Mouse (Mus musculus): ENCODE measurements around the gene Frmd5. TPM values are rescaled to one million over a fixed set of nuclear protein-coding genes. Genes with fewer than 3 reads are reported as not detected.

The Frmd5 gene
- polyA plus RNA-seq, 1 experiment from 2014 or later, result 2.9 TPM

DNA sequence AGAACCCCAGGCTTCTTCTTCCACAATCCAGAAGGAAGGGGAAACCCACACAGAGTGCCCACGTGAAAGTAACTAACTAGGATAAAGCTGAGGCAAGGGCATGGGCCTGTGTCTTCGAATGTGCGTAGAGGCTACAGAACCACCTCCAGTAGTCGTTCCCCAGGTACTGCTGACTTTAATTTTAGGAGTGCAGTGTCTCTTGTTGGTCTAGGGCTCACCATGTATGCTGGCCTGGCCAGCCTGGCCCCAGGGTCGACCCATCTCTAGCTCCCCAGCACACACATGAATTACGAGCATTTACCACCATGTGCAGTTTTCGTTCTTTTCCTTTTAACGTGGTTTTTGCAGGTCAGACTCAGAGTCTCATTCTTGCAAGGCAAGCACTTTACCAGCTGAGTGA is 83.1 kb downstream of the Frmd5 start:
- no peak overlapping the region for H3K9ac ChIP-seq (ENCODE audit: low read length)
- no peak for ATAC-seq (ENCODE audit: insufficient number of reproducible peaks, low FRiP score, low TSS enrichment, low read depth)
- H3K9me3 ChIP-seq (ENCODE audit: control insufficient read depth, low read length), result no peaks in the 10 kb centered on the region
- 82% methylated on average over 8 of the region's 8 CpGs for WGBS
- H3K36me3 ChIP-seq (ENCODE audit: control insufficient read depth, insufficient read depth, low read length), result no peaks in the 10 kb centered on the region
- H3K4me2 ChIP-seq (ENCODE audit: low read depth, severe bottlenecking), result no peak overlapping the region
- no peaks in the 10 kb centered on the region for H3K27me3 ChIP-seq (ENCODE audit: control insufficient read depth, insufficient read depth, low read length)
- no peaks in the 10 kb centered on the region for H3K4me1 ChIP-seq (ENCODE audit: control insufficient read depth, insufficient read depth, low read length)
- peak; percentile 12 for DNase-seq (ENCODE audit: low spot score)
- no peak overlapping the region for H3K4me3 ChIP-seq (ENCODE audit: low read depth, low read length)
- no peak overlapping the region for H3K27ac ChIP-seq (replicated peaks; ENCODE audit: low read depth, low read length)

DNA sequence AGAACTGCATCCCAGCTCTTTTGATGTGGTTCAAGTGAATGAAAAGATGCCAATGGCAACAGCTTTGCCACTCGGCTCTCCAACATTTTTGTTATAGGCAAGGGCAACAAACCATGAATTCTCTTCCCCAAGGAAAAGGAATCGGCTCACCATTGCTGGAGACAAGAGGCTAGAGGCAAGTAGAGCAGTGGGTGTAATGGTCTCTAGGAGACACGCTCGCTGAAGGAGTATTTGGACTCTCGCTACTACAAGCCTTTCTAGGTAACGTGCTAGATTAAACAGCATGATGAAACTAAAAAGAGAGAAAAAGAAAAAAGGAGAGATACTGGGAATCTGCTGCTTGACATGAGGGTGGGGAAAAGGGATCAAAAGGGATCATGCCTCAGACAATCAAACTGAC is 87.9 kb downstream of the Frmd5 start:
- no peaks in the 10 kb centered on the region for H3K27me3 ChIP-seq (ENCODE audit: control insufficient read depth, insufficient read depth, low read length)
- H3K36me3 ChIP-seq (ENCODE audit: control insufficient read depth, insufficient read depth, low read length), result no peaks in the 10 kb centered on the region
- no peak overlapping the region for H3K4me2 ChIP-seq (ENCODE audit: low read depth, severe bottlenecking)
- WGBS, result 90% methylated on average over 6 of the region's 6 CpGs
- no peak overlapping the region for H3K4me3 ChIP-seq (ENCODE audit: low read depth, low read length)
- H3K9me3 ChIP-seq (ENCODE audit: control insufficient read depth, low read length), result no peaks in the 10 kb centered on the region
- no peak for DNase-seq (ENCODE audit: low spot score)
- no peak for ATAC-seq (ENCODE audit: insufficient number of reproducible peaks, low FRiP score, low TSS enrichment, low read depth)
- H3K9ac ChIP-seq (ENCODE audit: low read length), result no peak overlapping the region
- no peaks in the 10 kb centered on the region for H3K4me1 ChIP-seq (ENCODE audit: control insufficient read depth, insufficient read depth, low read length)
- H3K27ac ChIP-seq (replicated peaks; ENCODE audit: low read depth, low read length), result no peak overlapping the region

DNA sequence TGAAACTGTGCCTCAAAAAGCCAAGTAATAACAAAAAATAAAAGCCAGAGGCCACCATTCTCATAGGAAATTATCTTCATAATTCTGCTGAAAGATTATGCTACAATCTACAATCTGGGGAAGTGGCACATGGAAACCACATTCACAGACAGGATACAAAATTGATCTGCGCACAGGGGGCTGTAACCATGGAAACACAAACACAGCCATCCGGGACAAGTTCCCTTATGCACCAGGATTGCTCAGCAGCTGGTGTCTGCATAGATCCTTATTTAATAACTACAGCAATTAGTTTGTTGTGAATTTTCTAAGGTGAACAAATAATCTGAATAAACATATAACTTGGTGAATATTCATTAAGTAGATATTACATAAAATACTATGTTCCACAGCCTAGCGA is 89.8 kb downstream of the Frmd5 start:
- WGBS, result 78% methylated on average over 3 of the region's 3 CpGs
- no peak overlapping the region for H3K4me3 ChIP-seq (ENCODE audit: low read depth, low read length)
- no peak overlapping the region for H3K9ac ChIP-seq (ENCODE audit: low read length)
- no peak overlapping the region for H3K4me2 ChIP-seq (ENCODE audit: low read depth, severe bottlenecking)
- H3K9me3 ChIP-seq (ENCODE audit: control insufficient read depth, low read length), result no peaks in the 10 kb centered on the region
- H3K4me1 ChIP-seq (ENCODE audit: control insufficient read depth, insufficient read depth, low read length), result no peaks in the 10 kb centered on the region
- no peaks in the 10 kb centered on the region for H3K27me3 ChIP-seq (ENCODE audit: control insufficient read depth, insufficient read depth, low read length)
- no peaks in the 10 kb centered on the region for H3K36me3 ChIP-seq (ENCODE audit: control insufficient read depth, insufficient read depth, low read length)
- no peak overlapping the region for H3K27ac ChIP-seq (replicated peaks; ENCODE audit: low read depth, low read length)
- DNase-seq (ENCODE audit: low spot score) (no peak), ATAC-seq (ENCODE audit: insufficient number of reproducible peaks, low FRiP score, low TSS enrichment, low read depth) (no peak)

DNA sequence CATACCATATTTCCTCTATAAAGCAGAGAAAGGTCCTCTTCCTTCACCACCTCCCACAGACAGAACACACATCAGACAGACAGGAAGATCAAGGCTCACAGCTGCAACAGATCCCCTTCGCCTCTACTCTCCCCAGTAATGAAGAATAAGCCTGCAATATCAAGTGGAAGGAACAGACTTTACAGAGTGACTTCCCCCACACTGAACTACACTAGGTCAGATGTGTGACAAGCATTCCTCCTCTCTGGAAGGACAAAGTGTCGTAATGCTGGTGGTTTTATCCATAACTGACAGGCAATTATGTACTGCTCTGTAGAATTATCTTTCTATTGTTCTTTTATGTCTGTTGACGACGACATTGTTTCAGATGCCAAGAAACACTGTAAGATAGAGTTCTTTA is 93.3 kb downstream of the Frmd5 start:
- no peaks in the 10 kb centered on the region for H3K4me1 ChIP-seq (ENCODE audit: control insufficient read depth, insufficient read depth, low read length)

GRCm38 (mm10) chr2:121711748-121712384 is 95.0 kb downstream of the Frmd5 start:
- ATAC-seq (ENCODE audit: insufficient number of reproducible peaks, low FRiP score, low TSS enrichment, low read depth) (peak; percentile 35; the same call in 1 of the 2 replicates), DNase-seq (ENCODE audit: low spot score) (no peak)
- no peaks in the 10 kb centered on the region for H3K9me3 ChIP-seq (ENCODE audit: control insufficient read depth, low read length)
- no peak overlapping the region for H3K9ac ChIP-seq (ENCODE audit: low read length)
- H3K4me2 ChIP-seq (ENCODE audit: low read depth, severe bottlenecking), result no peak overlapping the region
- 26% methylated on average over 9 of the region's 9 CpGs for WGBS
- H3K27me3 ChIP-seq (ENCODE audit: control insufficient read depth, insufficient read depth, low read length), result no peaks in the 10 kb centered on the region
- no peaks in the 10 kb centered on the region for H3K4me1 ChIP-seq (ENCODE audit: control insufficient read depth, insufficient read depth, low read length)
- H3K36me3 ChIP-seq (ENCODE audit: control insufficient read depth, insufficient read depth, low read length), result no peaks in the 10 kb centered on the region
- H3K4me3 ChIP-seq (ENCODE audit: low read depth, low read length), result no peak overlapping the region
- H3K27ac ChIP-seq (replicated peaks; ENCODE audit: low read depth, low read length), result no peak overlapping the region

More for the DNA sequence above, 93.3 kb downstream of the Frmd5 start:
- Histone ChIP-seq H3K9me3 (ENCODE audit: control insufficient read depth, low read length) (no peaks in the 10 kb centered on the region), H3K27me3 (ENCODE audit: control insufficient read depth, insufficient read depth, low read length) (no peaks in the 10 kb centered on the region), H3K36me3 (ENCODE audit: control insufficient read depth, insufficient read depth, low read length) (no peaks in the 10 kb centered on the region), H3K27ac (replicated peaks; ENCODE audit: low read depth, low read length) (no peak overlapping the region), H3K9ac (ENCODE audit: low read length) (no peak overlapping the region), H3K4me2 (ENCODE audit: low read depth, severe bottlenecking) (no peak overlapping the region), H3K4me3 (ENCODE audit: low read depth, low read length) (no peak overlapping the region)
- WGBS, result 87% methylated on average over 4 of the region's 4 CpGs
- ATAC-seq (ENCODE audit: insufficient number of reproducible peaks, low FRiP score, low TSS enrichment, low read depth) (no peak), DNase-seq (ENCODE audit: low spot score) (no peak)

- H3K4me2 ChIP-seq (ENCODE audit: low read depth, severe bottlenecking), result no peak overlapping the region
- no peak overlapping the region for H3K4me3 ChIP-seq (ENCODE audit: low read depth, low read length)
- no peaks in the 10 kb centered on the region for H3K36me3 ChIP-seq (ENCODE audit: control insufficient read depth, insufficient read depth, low read length)
- no peak for DNase-seq (ENCODE audit: low spot score)
- H3K4me1 ChIP-seq (ENCODE audit: control insufficient read depth, insufficient read depth, low read length), result no peaks in the 10 kb centered on the region
- no peak overlapping the region for H3K27ac ChIP-seq (replicated peaks; ENCODE audit: low read depth, low read length)
- WGBS, result 81% methylated on average over 4 of the region's 4 CpGs
- ATAC-seq (ENCODE audit: insufficient number of reproducible peaks, low FRiP score, low TSS enrichment, low read depth), result no peak
- no peaks in the 10 kb centered on the region for H3K9me3 ChIP-seq (ENCODE audit: control insufficient read depth, low read length)
- no peak overlapping the region for H3K9ac ChIP-seq (ENCODE audit: low read length)
- H3K27me3 ChIP-seq (ENCODE audit: control insufficient read depth, insufficient read depth, low read length), result no peaks in the 10 kb centered on the region
These were observed 97.8 kb downstream of the Frmd5 start for GRCm38 (mm10) chr2:121709096-121709495.

DNA sequence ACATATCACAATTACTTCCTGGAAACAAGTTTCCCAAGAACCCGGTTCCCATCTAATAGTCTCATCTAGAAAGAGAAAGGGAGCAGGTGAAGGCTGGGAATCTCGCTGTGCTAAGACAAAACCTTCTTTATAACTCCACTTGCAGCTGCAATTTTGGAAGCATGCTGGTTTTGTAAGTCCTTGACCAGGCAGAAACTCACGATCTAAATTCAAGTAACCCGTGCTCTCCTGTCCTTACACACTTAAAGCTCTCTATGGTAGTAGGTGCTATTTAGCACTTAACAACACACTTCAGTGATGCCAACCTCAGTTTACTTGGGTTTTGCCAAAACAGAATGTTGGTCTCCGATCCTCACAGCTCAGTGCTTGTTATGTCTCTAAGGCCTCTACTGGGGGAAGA is 99.4 kb downstream of the Frmd5 start:
- Histone ChIP-seq H3K4me3 (ENCODE audit: low read depth, low read length) (no peak overlapping the region), H3K4me2 (ENCODE audit: low read depth, severe bottlenecking) (no peak overlapping the region), H3K27me3 (ENCODE audit: control insufficient read depth, insufficient read depth, low read length) (no peaks in the 10 kb centered on the region), H3K9me3 (ENCODE audit: control insufficient read depth, low read length) (no peaks in the 10 kb centered on the region), H3K27ac (replicated peaks; ENCODE audit: low read depth, low read length) (no peak overlapping the region), H3K9ac (ENCODE audit: low read length) (no peak overlapping the region), H3K36me3 (ENCODE audit: control insufficient read depth, insufficient read depth, low read length) (no peaks in the 10 kb centered on the region), H3K4me1 (ENCODE audit: control insufficient read depth, insufficient read depth, low read length) (no peaks in the 10 kb centered on the region)
- DNase-seq (ENCODE audit: low spot score) (no peak), ATAC-seq (ENCODE audit: insufficient number of reproducible peaks, low FRiP score, low TSS enrichment, low read depth) (no peak)
- 83% methylated on average over 5 of the region's 5 CpGs for WGBS

GRCm38 (mm10) chr2:121705756-121706155 is 101.1 kb downstream of the Frmd5 start:
- H3K9me3 ChIP-seq (ENCODE audit: control insufficient read depth, low read length), result no peaks in the 10 kb centered on the region
- no peaks in the 10 kb centered on the region for H3K27me3 ChIP-seq (ENCODE audit: control insufficient read depth, insufficient read depth, low read length)
- H3K9ac ChIP-seq (ENCODE audit: low read length), result no peak overlapping the region
- H3K27ac ChIP-seq (replicated peaks; ENCODE audit: low read depth, low read length), result no peak overlapping the region
- H3K36me3 ChIP-seq (ENCODE audit: control insufficient read depth, insufficient read depth, low read length), result no peaks in the 10 kb centered on the region
- H3K4me3 ChIP-seq (ENCODE audit: low read depth, low read length), result no peak overlapping the region
- ATAC-seq (ENCODE audit: insufficient number of reproducible peaks, low FRiP score, low TSS enrichment, low read depth) (no peak), DNase-seq (ENCODE audit: low spot score) (no peak)
- 64% methylated on average over 2 of the region's 2 CpGs for WGBS
- no peaks in the 10 kb centered on the region for H3K4me1 ChIP-seq (ENCODE audit: control insufficient read depth, insufficient read depth, low read length)
- no peak overlapping the region for H3K4me2 ChIP-seq (ENCODE audit: low read depth, severe bottlenecking)

DNA sequence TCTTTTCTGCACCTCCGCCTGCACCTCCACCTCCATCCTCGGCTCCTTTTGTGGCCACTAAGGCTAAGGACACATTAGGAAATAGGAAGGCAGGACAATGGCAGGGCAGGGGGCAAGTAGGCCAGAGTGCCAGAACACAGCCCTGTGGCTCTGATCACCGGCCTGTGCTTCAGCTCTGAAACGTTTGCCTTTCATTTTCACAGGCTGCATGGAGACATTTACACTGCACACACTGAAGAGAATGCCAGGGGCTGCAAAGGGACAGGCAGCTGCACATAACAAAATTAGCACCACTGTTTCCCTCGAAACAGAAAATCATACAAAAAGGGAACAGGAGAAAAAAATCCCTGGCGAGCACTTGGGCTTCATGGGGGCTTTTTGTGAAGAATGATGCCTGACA is 107.6 kb downstream of the Frmd5 start:
- 51% methylated on average over 6 of the region's 6 CpGs for WGBS
- Histone ChIP-seq H3K9ac (ENCODE audit: low read length) (no peak overlapping the region), H3K4me2 (ENCODE audit: low read depth, severe bottlenecking) (no peak overlapping the region), H3K36me3 (ENCODE audit: control insufficient read depth, insufficient read depth, low read length) (no peaks in the 10 kb centered on the region), H3K27ac (replicated peaks; ENCODE audit: low read depth, low read length) (no peak overlapping the region), H3K27me3 (ENCODE audit: control insufficient read depth, insufficient read depth, low read length) (no peaks in the 10 kb centered on the region), H3K4me1 (ENCODE audit: control insufficient read depth, insufficient read depth, low read length) (no peaks in the 10 kb centered on the region), H3K9me3 (ENCODE audit: control insufficient read depth, low read length) (no peaks in the 10 kb centered on the region), H3K4me3 (ENCODE audit: low read depth, low read length) (no peak overlapping the region)
- ATAC-seq (ENCODE audit: insufficient number of reproducible peaks, low FRiP score, low TSS enrichment, low read depth) (no peak), DNase-seq (ENCODE audit: low spot score) (no peak)

Data from limb, embryonic 11.5 days (tissue).